Mouse (Mus musculus) small intestine, adult 2 months (tissue): ENCODE results near the gene Tubb2a.

ENCODE experiments used
- CTCF ChIP-seq: fragments of 200-500 bp; IDR thresholded peaks from 2 replicates; pipeline ENCODE4 v1.5.1; 2012; ENCODE audit warnings: low read depth, mild to moderate bottlenecking, control low read depth, inconsistent platforms, low read length, moderate library complexity, mixed read lengths; ENCODE audit not compliant: insufficient replicate concordance, insufficient read length; ENCODE audit errors: extremely low read depth
- POLR2A ChIP-seq: fragments of 200-500 bp; IDR thresholded peaks from 2 replicates; pipeline ENCODE4 v1.6.1; 2012; ENCODE audit warnings: low read depth, mild to moderate bottlenecking, control low read depth, inconsistent platforms, low read length, moderate library complexity

DNA sequence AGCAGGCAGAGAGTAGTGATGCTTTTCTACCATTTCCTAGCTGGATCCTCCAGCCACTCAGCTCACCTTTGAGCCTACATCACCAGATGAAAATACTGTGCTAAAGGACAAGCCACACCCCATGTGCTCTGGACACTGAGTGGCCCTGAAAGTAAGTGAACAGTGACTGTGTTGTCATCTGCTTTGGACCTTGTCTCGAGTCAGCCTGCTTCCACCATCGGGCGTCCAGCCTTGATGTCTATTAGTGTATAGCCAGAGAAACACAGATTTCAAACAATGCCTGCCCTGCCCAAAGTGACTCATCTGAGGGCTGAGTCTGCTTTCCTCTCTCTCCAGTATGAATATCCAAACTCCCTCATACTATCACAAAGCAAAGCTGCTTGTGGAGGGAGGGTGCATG, 2.0 kb upstream of the Tubb2a start:
- TF ChIP-seq POLR2A (no peak), CTCF (no peak)
